Mouse (Mus musculus) thymus, postnatal 0 days (tissue): Measurements from ENCODE around the gene Casp7. TPM values are rescaled to one million over a fixed set of nuclear protein-coding genes. Genes with fewer than 3 reads are reported as not detected.

Experiments
- DNase-seq: peaks from one replicate; pipeline ENCODE4 v3.0.0-alpha.2; 2015; ENCODE audit warnings: low spot score
- polyA plus RNA-seq: library from polyadenylated mRNA; unstranded; fragments of >200 nt; fragmentation: Nextera tagmentation; extraction: Ambion mirVana; gene quantifications from 2 replicates; pipeline ENCODE4 v1.2.1, GENCODE M21; 2015

Gene Casp7
- polyA plus RNA-seq, 1 experiment from 2014 or later: 36.5 TPM

GRCm38 (mm10) chr19:56423370-56423769 lies 26.4 kb downstream of the Casp7 start:
- DNase-seq: no peak

DNA sequence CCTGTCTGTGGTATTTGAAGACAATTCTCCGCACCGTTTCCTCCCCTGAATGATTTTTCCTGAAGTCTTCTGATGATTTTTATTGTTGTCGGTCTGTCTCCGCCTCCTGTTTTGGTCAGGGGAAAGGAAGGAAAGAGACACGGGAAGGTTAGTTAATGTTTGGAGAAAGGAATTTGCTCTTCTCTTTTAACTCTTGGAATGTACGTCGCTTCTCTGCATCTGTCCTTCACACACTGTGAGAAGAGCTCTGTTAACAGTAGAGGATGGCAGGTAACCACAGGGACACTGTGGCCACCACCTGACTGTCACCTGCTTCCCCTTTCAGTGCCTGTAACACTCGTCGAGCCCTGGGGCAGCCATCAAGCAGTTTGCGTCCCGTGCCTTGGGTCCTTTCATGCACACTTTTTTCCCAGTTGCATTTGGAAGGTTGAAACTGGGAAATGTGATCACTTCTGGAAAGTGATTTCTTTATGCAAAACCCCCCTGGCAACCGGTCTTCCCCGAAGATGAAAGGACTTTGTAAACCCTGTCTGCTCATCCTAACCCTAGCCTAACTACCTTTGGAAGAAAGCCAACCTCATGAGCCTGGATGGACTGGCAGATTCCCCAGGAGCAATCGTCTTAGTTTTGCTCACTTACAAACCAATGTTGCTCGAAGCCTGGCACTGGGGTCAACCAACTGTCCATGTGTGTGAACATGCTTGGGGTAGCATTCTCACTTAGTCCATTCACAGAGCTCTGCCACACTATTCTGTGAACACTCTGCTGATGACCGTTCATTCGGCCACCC lies 27.9 kb downstream of the Casp7 start:
- no peak for DNase-seq

- DNase-seq: no peak
Observed at GRCm38 (mm10) chr19:56425492-56425891, 28.6 kb downstream of the Casp7 start.

DNA sequence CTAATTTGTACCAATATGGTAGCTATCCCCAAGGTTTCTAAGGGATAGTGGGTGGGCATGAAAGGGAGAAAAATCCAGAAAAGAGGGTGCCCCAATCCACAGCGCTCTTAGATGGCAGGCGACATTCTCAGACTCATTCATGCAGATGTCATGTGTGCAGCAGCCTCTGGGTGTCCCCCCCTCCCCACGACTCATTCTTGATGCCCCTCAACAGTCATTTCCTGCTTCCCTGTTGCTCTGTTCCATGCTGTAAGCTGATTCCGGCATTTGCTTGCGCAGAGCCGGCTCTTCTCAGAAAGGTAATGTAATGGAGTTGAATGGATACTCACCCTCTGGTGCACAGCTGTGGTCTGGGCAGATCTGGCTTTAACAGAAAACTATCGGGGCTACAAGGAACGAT lies 33.4 kb downstream of the Casp7 start:
- DNase-seq: no peak

GRCm38 (mm10) chr19:56432706-56433105 lies 35.8 kb downstream of the Casp7 start:
- DNase-seq: no peak

- DNase-seq: no peak
Observed at GRCm38 (mm10) chr19:56433581-56433980, 36.7 kb downstream of the Casp7 start.

DNA sequence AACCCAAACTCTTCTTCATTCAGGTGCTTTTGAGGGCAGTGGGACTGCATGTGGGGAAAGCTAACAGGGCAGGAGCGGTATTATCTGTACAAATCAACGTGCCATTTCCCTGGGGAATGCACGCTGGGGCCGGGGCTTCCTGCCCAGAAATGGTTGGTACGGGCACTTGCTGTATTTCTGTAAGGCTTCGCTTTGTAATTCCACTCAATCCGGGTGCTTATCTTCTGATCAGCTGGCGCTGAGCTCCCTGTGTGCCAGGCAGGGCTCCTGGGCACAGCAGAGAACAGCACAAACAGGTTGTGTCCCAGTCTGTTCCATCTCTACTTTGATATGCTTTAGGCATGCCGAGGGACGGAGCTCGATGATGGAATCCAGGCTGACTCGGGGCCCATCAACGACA lies 39.5 kb downstream of the Casp7 start:
- no peak for DNase-seq

- DNase-seq: no peak
Observed at GRCm38 (mm10) chr19:56438357-56439071, 41.6 kb downstream of the Casp7 start.

- no peak for DNase-seq
Observed at GRCm38 (mm10) chr19:56439072-56439434, 42.1 kb downstream of the Casp7 start.

DNA sequence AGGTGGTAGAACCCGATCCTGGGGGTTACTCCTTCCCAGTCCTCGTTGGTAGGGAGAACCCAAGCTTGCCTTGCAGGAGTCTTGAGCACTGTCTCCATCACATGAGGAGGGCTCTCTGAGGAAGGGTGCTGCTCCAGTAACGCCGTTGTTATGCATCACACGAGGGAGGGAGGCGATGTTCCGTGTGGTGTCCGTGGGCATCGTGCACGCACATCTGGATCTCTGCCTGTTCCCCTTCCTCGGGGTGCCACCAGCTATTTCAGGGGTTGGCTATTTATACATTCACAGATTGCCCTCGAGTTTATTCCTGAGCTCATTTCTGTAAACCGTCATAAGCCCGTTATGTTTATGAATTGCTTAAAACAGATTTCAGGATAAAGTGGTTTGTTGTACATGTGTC lies 46.5 kb downstream of the Casp7 start:
- DNase-seq: no peak

GRCm38 (mm10) chr19:56448784-56449183 lies 51.9 kb downstream of the Casp7 start:
- DNase-seq: no peak

DNA sequence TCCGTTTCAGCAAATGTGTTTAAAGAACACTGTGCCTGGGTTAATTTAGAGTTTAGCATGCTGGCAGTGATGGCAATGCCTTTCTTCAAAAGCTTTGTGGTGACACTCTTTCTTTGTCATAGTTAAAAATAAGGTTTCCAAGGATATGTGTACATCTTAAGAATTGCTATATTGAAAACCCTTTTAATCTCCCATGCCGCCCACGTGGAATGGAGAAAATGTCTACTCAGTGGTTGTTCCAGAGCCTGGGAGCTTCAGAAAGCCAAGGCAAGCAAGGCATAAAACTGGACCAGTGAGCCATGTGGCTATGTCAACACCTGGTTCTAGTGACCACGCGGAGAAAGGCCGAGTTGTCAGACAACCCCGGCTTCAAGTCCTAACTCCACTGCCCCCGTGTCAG lies 52.6 kb downstream of the Casp7 start:
- no peak for DNase-seq

DNA sequence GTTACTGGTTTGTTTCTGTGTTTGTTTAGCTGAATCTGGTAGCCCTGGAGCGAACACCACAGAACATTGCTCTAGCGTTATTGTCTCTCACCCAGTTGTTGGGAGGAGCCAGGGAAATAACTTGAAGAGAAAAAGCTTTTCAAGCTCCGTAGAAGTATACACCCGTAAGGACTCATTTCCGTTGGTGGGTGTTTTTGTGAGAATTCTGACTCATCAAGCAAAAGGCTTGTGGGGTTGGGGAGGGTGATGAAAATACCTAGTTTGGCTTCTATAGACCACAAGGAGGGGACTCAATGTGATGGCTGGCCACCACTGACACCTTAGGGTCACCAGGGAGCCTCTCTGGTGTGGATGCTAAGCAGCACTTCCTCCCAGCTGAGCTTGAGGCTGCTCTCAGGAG lies 54.0 kb downstream of the Casp7 start:
- no peak for DNase-seq

DNA sequence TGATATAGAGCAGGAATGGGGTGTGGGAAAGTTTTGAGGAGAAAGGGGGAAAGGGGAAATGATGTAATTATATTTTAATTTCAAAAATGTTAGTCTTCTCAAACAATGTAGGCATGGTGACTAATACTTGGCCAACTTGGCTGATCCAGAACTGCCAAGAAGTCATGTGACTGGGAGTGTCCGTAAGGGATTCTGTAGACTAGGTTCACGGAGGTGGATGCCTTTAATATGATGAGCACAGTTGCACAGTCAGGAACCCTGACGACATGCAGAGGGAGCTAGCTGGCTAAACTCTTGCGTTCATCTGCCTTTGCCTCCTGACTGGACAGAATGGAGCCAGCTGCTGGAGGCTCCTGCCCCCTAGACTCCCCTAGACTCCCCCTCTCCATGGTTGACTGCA lies 54.9 kb downstream of the Casp7 start:
- DNase-seq: no peak

- DNase-seq: no peak
Observed at GRCm38 (mm10) chr19:56452421-56452820, 55.5 kb downstream of the Casp7 start.

DNA sequence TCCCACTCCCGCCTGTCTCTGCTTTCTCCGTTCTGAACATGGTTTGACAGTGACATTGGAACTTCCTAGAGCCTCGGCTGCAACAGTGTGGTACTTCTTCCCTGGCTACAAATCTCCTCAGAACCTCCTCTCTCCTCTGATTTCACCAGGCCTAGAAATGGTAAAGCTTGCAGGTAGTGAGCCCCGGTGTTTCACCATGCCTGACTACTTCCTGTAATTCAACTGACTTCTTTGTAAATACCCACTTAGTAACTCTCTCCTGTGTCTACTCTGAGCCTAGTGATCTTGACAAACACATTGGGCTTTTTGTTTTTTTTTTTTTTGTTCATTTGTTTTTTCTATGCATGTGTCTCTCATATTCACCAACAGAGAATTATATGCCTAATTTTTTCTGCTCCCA lies 57.9 kb downstream of the Casp7 start:
- DNase-seq: no peak

DNA sequence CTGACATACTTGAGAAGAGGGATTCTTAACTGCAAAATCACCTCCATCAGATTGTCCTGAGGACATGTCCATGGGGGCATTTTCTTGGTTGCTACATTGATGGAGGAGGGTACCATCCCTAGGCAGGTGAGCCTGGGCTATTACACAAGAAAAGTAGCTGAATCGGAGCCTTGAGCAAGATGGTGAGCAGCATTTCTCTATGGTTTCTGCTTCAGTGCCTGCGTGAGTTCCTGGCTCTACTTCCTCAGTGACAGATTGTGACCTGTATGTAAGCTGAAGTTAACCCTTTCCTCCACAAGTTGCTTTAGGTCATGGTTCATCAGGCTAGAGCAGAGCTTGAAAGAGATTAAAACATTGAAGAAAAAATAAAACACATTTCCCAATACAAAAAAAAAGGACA lies 58.4 kb downstream of the Casp7 start:
- no peak for DNase-seq

DNA sequence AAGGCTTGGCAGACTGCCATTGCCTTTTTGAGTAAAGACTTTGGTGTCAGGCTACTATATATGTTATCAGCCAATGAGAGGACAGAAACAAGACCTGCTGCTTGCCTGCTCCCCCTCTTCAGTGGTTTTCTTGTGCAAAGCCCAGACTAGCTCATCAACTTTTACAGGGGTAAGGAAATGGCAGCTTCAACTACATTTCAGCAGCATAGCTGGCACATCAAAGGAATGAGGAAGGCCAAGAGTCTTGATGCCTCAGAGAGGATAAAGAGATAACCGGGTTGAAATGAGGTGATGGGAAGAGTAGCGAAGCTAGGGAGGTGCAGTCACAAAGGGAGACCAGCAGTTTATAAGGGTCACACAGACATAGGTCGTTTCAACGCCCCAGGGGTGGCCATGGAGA lies 60.6 kb downstream of the Casp7 start:
- no peak for DNase-seq

- DNase-seq: no peak
Observed at GRCm38 (mm10) chr19:56459154-56460050, 62.5 kb downstream of the Casp7 start.

DNA sequence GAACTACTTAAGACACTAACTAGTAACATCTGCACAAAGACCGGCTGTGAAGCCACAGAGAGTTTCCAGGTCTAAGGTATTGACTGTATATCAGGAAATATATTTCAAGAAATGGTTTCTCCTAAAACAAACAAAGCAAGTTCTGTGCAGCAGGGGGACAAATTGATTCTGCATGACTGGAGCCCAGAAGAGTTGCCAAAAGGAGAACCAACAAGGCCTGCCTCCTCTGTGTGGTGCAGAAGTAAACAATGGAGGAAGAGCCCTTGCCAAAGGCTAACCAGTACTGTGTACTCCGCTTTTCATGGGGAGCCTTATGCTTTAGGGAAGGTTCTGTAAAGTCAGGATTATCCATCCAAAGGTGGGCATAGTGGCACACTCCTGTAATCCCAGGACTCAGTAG lies 63.3 kb downstream of the Casp7 start:
- no peak for DNase-seq

DNA sequence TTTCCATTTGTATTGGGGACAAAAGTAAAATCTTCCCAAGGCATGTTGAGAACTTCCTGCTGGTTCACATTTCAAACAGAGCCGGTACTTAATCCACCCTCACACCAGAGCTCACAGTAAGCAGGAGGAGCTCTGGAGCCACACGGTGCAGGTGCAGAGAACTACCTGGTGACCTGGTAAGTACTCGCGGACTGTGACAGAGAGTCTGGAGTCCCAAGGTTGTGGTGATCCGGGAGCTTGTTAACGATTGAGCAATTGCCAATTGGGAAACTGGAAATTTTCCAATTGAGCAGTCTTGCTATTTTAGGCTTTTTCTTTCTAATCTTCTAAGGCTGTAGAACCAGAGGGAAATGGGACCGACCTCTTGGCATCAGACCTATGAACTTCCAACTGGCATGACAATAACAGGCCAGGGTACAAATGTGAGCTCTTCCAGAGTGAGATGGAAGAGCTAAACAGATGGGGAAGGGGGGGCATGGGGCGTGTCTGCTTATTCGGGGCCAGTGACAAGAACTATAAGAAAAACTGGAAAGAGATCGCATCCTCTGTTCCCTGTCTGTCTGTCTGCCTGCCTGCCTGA lies 64.7 kb downstream of the Casp7 start, which contains the start of gene Plekhs1:
TSS of gene Plekhs1 (plus strand) at position 119 of the 580 bp plus-strand sequence.
- DNase-seq: no peak

DNA sequence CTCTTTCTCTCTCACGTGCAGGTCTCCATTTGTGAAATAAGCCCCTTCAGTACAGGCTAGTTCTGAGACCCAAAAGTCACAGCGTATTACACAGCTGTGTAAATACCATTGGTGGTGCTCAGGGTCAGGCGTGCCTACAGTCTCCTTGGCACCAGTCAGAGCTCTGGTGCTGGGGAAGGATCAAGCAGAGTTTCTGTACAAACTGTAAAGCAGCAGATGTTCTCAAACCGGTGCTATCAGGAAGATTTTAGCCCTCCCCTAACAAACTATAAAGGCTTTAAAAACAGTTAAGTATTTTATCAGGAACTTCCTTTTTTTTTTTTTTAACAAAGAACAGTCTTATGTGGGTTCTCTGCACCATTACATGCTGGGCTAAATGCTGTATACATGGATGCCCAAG lies 65.9 kb downstream of the Casp7 start:
- no peak for DNase-seq
